8 mouse cellular contexts compared by ENCODE assay signal in the genomic region with DNA sequence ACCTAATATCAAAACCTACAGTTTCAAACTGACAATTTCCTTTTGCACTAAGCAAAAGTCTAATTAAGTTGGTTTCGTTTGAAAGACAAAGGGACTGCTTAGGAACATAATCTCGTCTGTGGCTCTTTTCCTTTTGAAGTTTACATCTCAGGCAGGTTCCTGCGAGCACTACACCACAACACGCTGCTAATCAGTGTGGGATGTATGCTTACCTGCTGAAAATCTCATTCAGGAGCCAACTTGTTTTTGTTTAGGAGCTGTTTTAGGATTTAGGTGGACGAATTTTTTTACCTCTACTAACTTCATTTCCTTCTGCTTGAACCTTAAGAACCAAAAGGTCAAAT. TPM values are rescaled to one million over a fixed set of nuclear protein-coding genes. Genes with fewer than 3 reads are reported as not detected.
A peak's percentile ranks its signal among the peaks of the same experiment; 100 is the strongest.
DNase-seq lines count a peak whose midpoint lies in the region; ATAC-seq and TF ChIP-seq lines count a peak whose summit lies in the region.

No protein-coding gene starts in this region.

- H3K36me3 ChIP-seq in kidney, embryonic 15.5 days = no peaks in the 10 kb centered on the region
- no peaks in the 10 kb centered on the region for H3K36me3 ChIP-seq in embryonic facial prominence, embryonic 14.5 days (ENCODE audit: control insufficient read depth, insufficient read depth, low read length)
- no peaks in the 10 kb centered on the region for H3K36me3 ChIP-seq in intestine, embryonic 16.5 days (ENCODE audit: control insufficient read depth, insufficient read depth, low read length)
- H3K36me3 ChIP-seq in myocyte (ENCODE audit: control insufficient read depth, insufficient read depth) = no peaks in the 10 kb centered on the region

- H3K27ac ChIP-seq in kidney, embryonic 15.5 days = peak overlapping the region; percentile 76
- H3K27ac ChIP-seq in embryonic facial prominence, embryonic 14.5 days (replicated peaks; ENCODE audit: low read depth, low read length) = peak overlapping the region; percentile 82; the same call in 1 of the 2 replicates
- H3K27ac ChIP-seq in intestine, embryonic 16.5 days (ENCODE audit: low read length) = no peak overlapping the region

- no peak overlapping the region for H3K9ac ChIP-seq in kidney, embryonic 15.5 days
- H3K9ac ChIP-seq in embryonic facial prominence, embryonic 14.5 days (ENCODE audit: low read depth, low read length) = peak overlapping the region; percentile 80; the same call in 1 of the 2 replicates
- H3K9ac ChIP-seq in intestine, embryonic 16.5 days (ENCODE audit: low read depth, low read length) = peak overlapping the region; percentile 75

- H3K9me3 ChIP-seq in kidney, embryonic 15.5 days (replicated peaks) = no peaks in the 10 kb centered on the region
- no peaks in the 10 kb centered on the region for H3K9me3 ChIP-seq in embryonic facial prominence, embryonic 14.5 days (ENCODE audit: control insufficient read depth, low read length)
- H3K9me3 ChIP-seq in intestine, embryonic 16.5 days (ENCODE audit: control insufficient read depth, low read length) = no peaks in the 10 kb centered on the region

- no peak for DNase-seq in kidney, postnatal 25 days
- DNase-seq in embryonic facial prominence, embryonic 14.5 days (ENCODE audit: low spot score) = no peak
- no peak for DNase-seq in layer of hippocampus, adult 11-12 months (ENCODE audit: low spot score)
- DNase-seq in spleen, postnatal 36 days (ENCODE audit: low spot score in 2 of 2) = no peak
- DNase-seq in adrenal gland, postnatal 36 days = no peak

- H3K27me3 ChIP-seq in kidney, embryonic 15.5 days = no peaks in the 10 kb centered on the region
- no peaks in the 10 kb centered on the region for H3K27me3 ChIP-seq in embryonic facial prominence, embryonic 14.5 days (replicated peaks; ENCODE audit: control insufficient read depth, insufficient read depth, low read length)
- no peaks in the 10 kb centered on the region for H3K27me3 ChIP-seq in intestine, embryonic 16.5 days (replicated peaks; ENCODE audit: control insufficient read depth, insufficient read depth, low read length)
- no peaks in the 10 kb centered on the region for H3K27me3 ChIP-seq in myocyte (ENCODE audit: control insufficient read depth, insufficient read depth, insufficient read length)

- ATAC-seq in kidney, embryonic 15.5 days (replicated peaks; ENCODE audit: low FRiP score) = peak; percentile 57
- ATAC-seq in embryonic facial prominence, embryonic 14.5 days (ENCODE audit: low read depth) = peak; percentile 46; the same call in 1 of the 2 replicates
- ATAC-seq in intestine, embryonic 16.5 days = peak; percentile 56

- peak overlapping the region; percentile 51 for H3ac ChIP-seq in myocyte (ENCODE audit: control insufficient read depth, insufficient read length)

- TF ChIP-seq POLR2A in myocyte (IDR thresholded peaks at IDR 0.05; ENCODE audit: insufficient read length, low read depth) = no peak

- WGBS in kidney, embryonic 15.5 days = 12% methylated on average over 5 of the region's 5 CpGs
- WGBS in embryonic facial prominence, embryonic 14.5 days = 11% methylated on average over 5 of the region's 5 CpGs
- WGBS in intestine, embryonic 16.5 days = 19% methylated on average over 5 of the region's 5 CpGs

- no peaks in the 10 kb centered on the region for H3K79me2 ChIP-seq in myocyte (ENCODE audit: control insufficient read depth, insufficient read depth)

- peak overlapping the region; percentile 75 for H3K4me3 ChIP-seq in kidney, embryonic 15.5 days (replicated peaks)
- H3K4me3 ChIP-seq in embryonic facial prominence, embryonic 14.5 days (ENCODE audit: low read depth, low read length) = peak overlapping the region; percentile 76
- peak overlapping the region; percentile 68 for H3K4me3 ChIP-seq in intestine, embryonic 16.5 days (ENCODE audit: low read length)
- peak overlapping the region; percentile 25 for H3K4me3 ChIP-seq in myocyte

- H3K4me1 ChIP-seq in kidney, embryonic 15.5 days = peaks cover 9% of the 10 kb centered on the region
- peaks cover 9% of the 10 kb centered on the region for H3K4me1 ChIP-seq in embryonic facial prominence, embryonic 14.5 days (ENCODE audit: control insufficient read depth, insufficient read depth, low read length)
- H3K4me1 ChIP-seq in intestine, embryonic 16.5 days (ENCODE audit: control insufficient read depth, insufficient read depth, low read length) = 0 out of 2 replicates have a peak, but pooled peaks cover 3% of the 10 kb centered on the region

- peak overlapping the region; percentile 75 for H3K4me2 ChIP-seq in kidney, embryonic 15.5 days
- H3K4me2 ChIP-seq in embryonic facial prominence, embryonic 14.5 days (ENCODE audit: low read depth, low read length) = peak overlapping the region; percentile 65
- H3K4me2 ChIP-seq in intestine, embryonic 16.5 days (ENCODE audit: low read depth, low read length) = peak overlapping the region; percentile 66
- peak overlapping the region; percentile 69 for H3K4me2 ChIP-seq in myocyte (ENCODE audit: low read depth)

TF ChIP-seq in myocyte, 11 proteins besides CTCF, POLR2A, EP300 and RAD21:
- TF ChIP-seq TCF12 (IDR thresholded peaks at IDR 0.05; ENCODE audit: insufficient read depth, poor library complexity, severe bottlenecking) = no peak
- no peak for TF ChIP-seq SRF (IDR thresholded peaks at IDR 0.05; ENCODE audit: control insufficient read depth, insufficient read length, low read depth)
- TF ChIP-seq MAX (IDR thresholded peaks at IDR 0.05; ENCODE audit: low read depth) = no peak
- TF ChIP-seq MYOG (IDR thresholded peaks at IDR 0.05; ENCODE audit: control insufficient read depth in 1 of 3, insufficient read depth in 1 of 3, insufficient read length in 2 of 3, low read depth in 2 of 3) = no peak
- no peak for TF ChIP-seq REST (IDR thresholded peaks at IDR 0.05; ENCODE audit: insufficient read depth, insufficient read length)
- TF ChIP-seq USF1 (IDR thresholded peaks at IDR 0.05; ENCODE audit: low read depth) = no peak
- no peak for TF ChIP-seq E2F4 (IDR thresholded peaks at IDR 0.05; ENCODE audit: insufficient read depth)
- no peak for TF ChIP-seq TCF3 (IDR thresholded peaks at IDR 0.05; ENCODE audit: insufficient read length, low read depth)
- no peak for TF ChIP-seq MYOD1 (IDR thresholded peaks at IDR 0.05; ENCODE audit: control insufficient read depth in 1 of 3, insufficient read length in 2 of 3, low read depth in 2 of 3)
- TF ChIP-seq CEBPB (IDR thresholded peaks at IDR 0.05; ENCODE audit: insufficient read depth, poor library complexity, severe bottlenecking) = no peak
- TF ChIP-seq POLR2AphosphoS2 (IDR thresholded peaks at IDR 0.05; ENCODE audit: insufficient read length, low read depth) = no peak

RNA-seq across cellular contexts. Expression of gene Cfap300, which starts 0.4 kb away (rescaled TPM):
- polyA plus RNA-seq in kidney, embryonic 15.5 days (2015; fragmentation: Nextera tagmentation; extraction: Ambion mirVana) = 11.2 and 12.0 TPM in 2 replicates
- 13.9 and 14.5 TPM in 2 replicates for polyA plus RNA-seq in embryonic facial prominence, embryonic 14.5 days (2014; fragmentation: Nextera tagmentation; extraction: Ambion mirVana)
- 7.4 and 7.7 TPM in 2 replicates for polyA plus RNA-seq in intestine, embryonic 16.5 days (2015; fragmentation: Nextera tagmentation; extraction: Ambion mirVana)
- polyA plus RNA-seq in myocyte (2012; fragmentation: generic; extraction: Trizol) = 0.84 TPM
- total RNA-seq in adrenal gland, postnatal 36 days (2021) = 1 to 10 TPM; 3.7 to 7.4 TPM

RNA-seq across cellular contexts. Expression of gene Yap1, which starts 38.6 kb away (rescaled TPM):
- 38.0 and 40.0 TPM in 2 replicates for polyA plus RNA-seq in kidney, embryonic 15.5 days (2015; fragmentation: Nextera tagmentation; extraction: Ambion mirVana)
- 32.2 and 37.7 TPM in 2 replicates for polyA plus RNA-seq in embryonic facial prominence, embryonic 14.5 days (2014; fragmentation: Nextera tagmentation; extraction: Ambion mirVana)
- polyA plus RNA-seq in intestine, embryonic 16.5 days (2015; fragmentation: Nextera tagmentation; extraction: Ambion mirVana) = 13.2 and 18.3 TPM in 2 replicates
- 27.5 TPM for polyA plus RNA-seq in myocyte (2012; fragmentation: generic; extraction: Trizol)
- total RNA-seq in adrenal gland, postnatal 36 days (2021) = 10 to 100 TPM; 79.7 to 81.0 TPM

Comparison
In these comparisons a context has a peak if more than half of its experiments do, and no peak if none do; other contexts are left out.
1. H3K4me3 ChIP-seq: peak in every context shown above with its lines; median percentile 76 in embryonic facial prominence, embryonic 14.5 days; 75 in kidney, embryonic 15.5 days; 68 in intestine, embryonic 16.5 days; 25 in myocyte.